Mouse (Mus musculus) small intestine, adult 2 months (tissue): Measurements from ENCODE around the gene Ift43. TPM values are rescaled to one million over a fixed set of nuclear protein-coding genes. Genes with fewer than 3 reads are reported as not detected.

Experiments used
- H3K27ac ChIP-seq: fragments of 200-500 bp; 2 replicates; pipeline ENCODE4 v1.5.1; 2012; ENCODE audit warnings: low read depth, low read length, control low read depth, inconsistent platforms; ENCODE audit not compliant: insufficient read depth
- H3K27me3 ChIP-seq: fragments of 200-500 bp; 2 replicates; pipeline ENCODE4 v1.6.1; 2012; ENCODE audit warnings: mild to moderate bottlenecking, moderate library complexity, low read length, inconsistent platforms; ENCODE audit not compliant: control insufficient read depth, insufficient read depth
- H3K36me3 ChIP-seq: fragments of 200-500 bp; 2 replicates; pipeline ENCODE4 v1.6.1; 2012; ENCODE audit warnings: mild to moderate bottlenecking, low read length, control low read depth, inconsistent platforms; ENCODE audit not compliant: control insufficient read depth, insufficient read depth
- H3K4me1 ChIP-seq: fragments of 200-500 bp; 2 replicates; pipeline ENCODE4 v1.6.1; 2012; ENCODE audit warnings: low read length, inconsistent platforms, mixed read lengths; ENCODE audit not compliant: control insufficient read depth, insufficient read depth, insufficient read length
- H3K4me3 ChIP-seq: fragments of 200-500 bp; 2 replicates; pipeline ENCODE4 v1.5.1; 2012; ENCODE audit warnings: low read depth, mild to moderate bottlenecking, control low read depth, inconsistent platforms, low read length, moderate library complexity
- CTCF ChIP-seq: fragments of 200-500 bp; IDR thresholded peaks from 2 replicates; pipeline ENCODE4 v1.5.1; 2012; ENCODE audit warnings: low read depth, mild to moderate bottlenecking, control low read depth, inconsistent platforms, low read length, moderate library complexity, mixed read lengths; ENCODE audit not compliant: insufficient replicate concordance, insufficient read length; ENCODE audit errors: extremely low read depth
- POLR2A ChIP-seq: fragments of 200-500 bp; IDR thresholded peaks from 2 replicates; pipeline ENCODE4 v1.6.1; 2012; ENCODE audit warnings: low read depth, mild to moderate bottlenecking, control low read depth, inconsistent platforms, low read length, moderate library complexity
- WGBS: fragments of 180-500 bp; shearing (Covaris S2); methylation state at CpG from one replicate; pipeline ENCODE4 v1.1.7; 2018; 5-methylcytosine and 5-hydroxymethylcytosine counted together
- polyA plus RNA-seq: library from polyadenylated mRNA; depleted of rRNA; stranded (reverse); fragments of >200 nt; gene quantifications from 2 replicates; pipeline ENCODE4 v1.2.3, GENCODE M21; 2012

The Ift43 gene
- polyA plus RNA-seq, 1 experiment, result 15.2 TPM

- TF ChIP-seq CTCF (no peak), POLR2A (no peak)
- WGBS, result 77% methylated on average over 18 of the region's 18 CpGs
- H3K27ac ChIP-seq, result 0 out of 2 replicates have a peak overlapping the region, but pooled peaks have one; percentile 13
- H3K27me3 ChIP-seq, result no peaks in the 10 kb centered on the region
- H3K4me1 ChIP-seq, result peaks cover 2% of the 10 kb centered on the region; the same call in 1 of the 2 replicates
- H3K36me3 ChIP-seq, result peaks cover 5% of the 10 kb centered on the region
- no peak overlapping the region for H3K4me3 ChIP-seq
These were observed 9.3 kb downstream of the Ift43 start for GRCm38 (mm10) chr12:86091601-86092132.

- Histone ChIP-seq H3K27ac (no peak overlapping the region), H3K36me3 (peaks cover 5% of the 10 kb centered on the region), H3K4me3 (no peak overlapping the region), H3K4me1 (peaks cover 2% of the 10 kb centered on the region; the same call in 1 of the 2 replicates), H3K27me3 (no peaks in the 10 kb centered on the region)
- TF ChIP-seq CTCF, result no peak
- WGBS, result 55% methylated on average over 4 of the region's 4 CpGs
These were observed 11.7 kb downstream of the Ift43 start for GRCm38 (mm10) chr12:86094075-86094474.

GRCm38 (mm10) chr12:86095806-86096205, 13.5 kb downstream of the Ift43 start:
- H3K4me1 ChIP-seq, result peaks cover 2% of the 10 kb centered on the region; the same call in 1 of the 2 replicates
- 77% methylated on average over 4 of the region's 4 CpGs for WGBS
- H3K36me3 ChIP-seq, result 0 out of 2 replicates have a peak, but pooled peaks cover 3% of the 10 kb centered on the region
- H3K4me3 ChIP-seq, result no peak overlapping the region
- H3K27me3 ChIP-seq, result no peaks in the 10 kb centered on the region
- no peak for TF ChIP-seq POLR2A
- H3K27ac ChIP-seq, result no peak overlapping the region

- TF ChIP-seq POLR2A (no peak), CTCF (no peak)
- Histone ChIP-seq H3K4me1 (peaks cover 2% of the 10 kb centered on the region; the same call in 1 of the 2 replicates), H3K27me3 (no peaks in the 10 kb centered on the region), H3K36me3 (0 out of 2 replicates have a peak, but pooled peaks cover 1% of the 10 kb centered on the region), H3K4me3 (no peak overlapping the region), H3K27ac (no peak overlapping the region)
- 87% methylated on average over 11 of the region's 11 CpGs for WGBS
These were observed 15.4 kb downstream of the Ift43 start for GRCm38 (mm10) chr12:86097781-86098180.

GRCm38 (mm10) chr12:86100711-86101110, 18.4 kb downstream of the Ift43 start:
- Histone ChIP-seq H3K27ac (no peak overlapping the region), H3K4me3 (no peak overlapping the region), H3K36me3 (0 out of 2 replicates have a peak, but pooled peaks cover 1% of the 10 kb centered on the region), H3K27me3 (no peaks in the 10 kb centered on the region), H3K4me1 (peaks cover 2% of the 10 kb centered on the region)
- TF ChIP-seq CTCF (no peak), POLR2A (no peak)
- WGBS, result 90% methylated on average over 3 of the region's 3 CpGs

- H3K4me1 ChIP-seq, result peaks cover 2% of the 10 kb centered on the region
- TF ChIP-seq CTCF (no peak), POLR2A (no peak)
- 0 out of 2 replicates have a peak, but pooled peaks cover 1% of the 10 kb centered on the region for H3K36me3 ChIP-seq
- H3K27me3 ChIP-seq, result no peaks in the 10 kb centered on the region
- H3K4me3 ChIP-seq, result no peak overlapping the region
- no peak overlapping the region for H3K27ac ChIP-seq
- 78% methylated on average over 8 of the region's 8 CpGs for WGBS
These were observed 20.3 kb downstream of the Ift43 start for GRCm38 (mm10) chr12:86102686-86103085.

GRCm38 (mm10) chr12:86103391-86103790, 21.1 kb downstream of the Ift43 start:
- TF ChIP-seq POLR2A (no peak), CTCF (no peak)
- H3K4me1 ChIP-seq, result peaks cover 2% of the 10 kb centered on the region
- WGBS, result 55% methylated on average over 11 of the region's 11 CpGs
- H3K36me3 ChIP-seq, result 0 out of 2 replicates have a peak, but pooled peaks cover 1% of the 10 kb centered on the region
- no peak overlapping the region for H3K4me3 ChIP-seq
- peak overlapping the region; percentile 54 for H3K27ac ChIP-seq
- H3K27me3 ChIP-seq, result no peaks in the 10 kb centered on the region
